Mouse (Mus musculus) heart, embryonic 16.5 days (tissue): ENCODE results near the gene Nfyc. TPM values are rescaled to one million over a fixed set of nuclear protein-coding genes. Genes with fewer than 3 reads are reported as not detected.

Source experiments
- ATAC-seq: fragments of 200-750 bp; cut with Nextera tagmentation; replicated peaks from 2 replicates; pipeline ENCODE4 v1.8.0; 2017; ENCODE audit warnings: moderate number of reproducible peaks; ENCODE audit not compliant: insufficient read depth, low FRiP score; ENCODE audit errors: extremely low read depth
- H3K27ac ChIP-seq: fragments of 300-500 bp; sonication (generic); 2 replicates; pipeline ENCODE4 v1.5.1; 2014; ENCODE audit warnings: mild to moderate bottlenecking, low read length, control low read depth, moderate library complexity
- H3K27me3 ChIP-seq: fragments of 300-500 bp; sonication (generic); 2 replicates; pipeline ENCODE4 v1.6.1; 2014; ENCODE audit warnings: low read length, mixed read lengths; ENCODE audit not compliant: control insufficient read depth, insufficient read depth
- H3K36me3 ChIP-seq: fragments of 300-500 bp; sonication (generic); 2 replicates; pipeline ENCODE4 v1.6.1; 2014; ENCODE audit not compliant: control insufficient read depth, insufficient read depth
- H3K4me1 ChIP-seq: fragments of 300-500 bp; sonication (generic); 2 replicates; pipeline ENCODE4 v1.6.1; 2014; ENCODE audit warnings: low read length, mixed read lengths; ENCODE audit not compliant: control insufficient read depth, insufficient read depth
- H3K4me2 ChIP-seq: fragments of 300-500 bp; sonication (generic); 2 replicates; pipeline ENCODE4 v1.6.1; 2014; ENCODE audit warnings: low read depth, mild to moderate bottlenecking, control low read depth, low read length
- H3K4me3 ChIP-seq: fragments of 300-500 bp; sonication (generic); 2 replicates; pipeline ENCODE4 v1.5.1; 2014; ENCODE audit warnings: mild to moderate bottlenecking, control low read depth, low read length
- H3K9ac ChIP-seq: fragments of 300-500 bp; sonication (generic); 2 replicates; pipeline ENCODE4 v1.6.1; 2014; ENCODE audit warnings: low read length, control low read depth
- H3K9me3 ChIP-seq: fragments of 300-500 bp; sonication (generic); replicated peaks from 2 replicates; pipeline ENCODE4 v1.6.1; 2016; ENCODE audit warnings: low read length; ENCODE audit not compliant: control insufficient read depth
- WGBS: fragments of 180-500 bp; shearing (Covaris S2); extraction: QIAGEN DNeasy Blood & Tissue Kit; methylation state at CpG from one replicate; pipeline ENCODE4 v1.1.7; 2014; 5-methylcytosine and 5-hydroxymethylcytosine counted together
- polyA plus RNA-seq: library from polyadenylated mRNA; unstranded; fragments of >200 nt; fragmentation: Nextera tagmentation; extraction: Ambion mirVana; gene quantifications from 2 replicates; pipeline ENCODE4 v1.2.1, GENCODE M21; 2015

The Nfyc gene
- polyA plus RNA-seq, 1 experiment from 2014 or later, result 106 TPM

GRCm38 (mm10) chr4:120747941-120748866, 83.2 kb downstream of the Nfyc start, which contains the start of gene Kcnq4:
Gene Kcnq4, minus strand, starts transcription at chr4:120748612.
- H3K36me3 ChIP-seq, result no peaks in the 10 kb centered on the region
- no peak within 1 kb of the TSS for H3K27ac ChIP-seq
- H3K9ac ChIP-seq, result peak within 1 kb of the TSS; percentile 68
- peaks cover 5% of the 10 kb centered on the region; the same call in 1 of the 2 replicates for H3K4me1 ChIP-seq
- H3K27me3 ChIP-seq, result peaks cover 51% of the 10 kb centered on the region
- peak within 1 kb of the TSS; percentile 71 for H3K4me3 ChIP-seq
- no peaks in the 10 kb centered on the region for H3K9me3 ChIP-seq
- WGBS, result 7% methylated on average over 42 of the region's 42 CpGs
- no peak for ATAC-seq
- peak within 1 kb of the TSS; percentile 99 for H3K4me2 ChIP-seq

GRCm38 (mm10) chr4:120747243-120747792, 84.1 kb downstream of the Nfyc start:
- peaks cover 56% of the 10 kb centered on the region for H3K27me3 ChIP-seq
- peak overlapping the region; percentile 99 for H3K4me2 ChIP-seq
- WGBS, result under 1% methylated on average over 63 of the region's 75 CpGs
- peaks cover 5% of the 10 kb centered on the region; the same call in 1 of the 2 replicates for H3K4me1 ChIP-seq
- H3K4me3 ChIP-seq, result peak overlapping the region; percentile 71
- no peak; the same call in 1 of the 2 replicates for ATAC-seq
- no peak overlapping the region for H3K27ac ChIP-seq
- H3K9me3 ChIP-seq, result no peaks in the 10 kb centered on the region
- H3K9ac ChIP-seq, result peak overlapping the region; percentile 68
- no peaks in the 10 kb centered on the region for H3K36me3 ChIP-seq

- ATAC-seq, result peak; percentile 63; the same call in 1 of the 2 replicates
- Histone ChIP-seq H3K27me3 (peaks cover 58% of the 10 kb centered on the region), H3K27ac (no peak overlapping the region)
Measured at GRCm38 (mm10) chr4:120746552-120747150, 84.7 kb downstream of the Nfyc start.

GRCm38 (mm10) chr4:120745731-120746551, 85.4 kb downstream of the Nfyc start:
- H3K9me3 ChIP-seq, result no peaks in the 10 kb centered on the region
- 45% methylated on average over 10 of the region's 10 CpGs for WGBS
- peaks cover 5% of the 10 kb centered on the region; the same call in 1 of the 2 replicates for H3K4me1 ChIP-seq
- H3K27me3 ChIP-seq, result peaks cover 57% of the 10 kb centered on the region
- H3K27ac ChIP-seq, result no peak overlapping the region
- H3K4me3 ChIP-seq, result no peak overlapping the region
- H3K36me3 ChIP-seq, result no peaks in the 10 kb centered on the region
- no peak overlapping the region for H3K9ac ChIP-seq
- 0 out of 2 replicates have a peak overlapping the region, but pooled peaks have one; percentile 6 for H3K4me2 ChIP-seq
- no peak for ATAC-seq

More at GRCm38 (mm10) chr4:120746552-120747150, 84.7 kb downstream of the Nfyc start:
- Histone ChIP-seq H3K9me3 (no peaks in the 10 kb centered on the region), H3K36me3 (no peaks in the 10 kb centered on the region), H3K4me2 (peak overlapping the region; percentile 99), H3K4me1 (peaks cover 5% of the 10 kb centered on the region; the same call in 1 of the 2 replicates), H3K9ac (peak overlapping the region; percentile 68), H3K4me3 (peak overlapping the region; percentile 71)
- 7% methylated on average over 37 of the region's 53 CpGs for WGBS

- no peak overlapping the region for H3K27ac ChIP-seq
- no peak overlapping the region for H3K4me2 ChIP-seq
- 66% methylated on average over 3 of the region's 3 CpGs for WGBS
- H3K4me1 ChIP-seq, result peaks cover 5% of the 10 kb centered on the region; the same call in 1 of the 2 replicates
- no peak overlapping the region for H3K9ac ChIP-seq
- H3K27me3 ChIP-seq, result peaks cover 50% of the 10 kb centered on the region
- H3K4me3 ChIP-seq, result no peak overlapping the region
- ATAC-seq, result no peak
- no peaks in the 10 kb centered on the region for H3K9me3 ChIP-seq
- no peaks in the 10 kb centered on the region for H3K36me3 ChIP-seq
Measured at GRCm38 (mm10) chr4:120743636-120744035, 87.7 kb downstream of the Nfyc start.

GRCm38 (mm10) chr4:120741303-120741702, 90.1 kb downstream of the Nfyc start:
- Histone ChIP-seq H3K4me1 (no peaks in the 10 kb centered on the region), H3K9ac (no peak overlapping the region), H3K36me3 (no peaks in the 10 kb centered on the region), H3K27ac (no peak overlapping the region), H3K27me3 (peaks cover 50% of the 10 kb centered on the region), H3K4me3 (no peak overlapping the region), H3K4me2 (no peak overlapping the region), H3K9me3 (no peaks in the 10 kb centered on the region)
- ATAC-seq, result no peak
- 65% methylated on average over 6 of the region's 6 CpGs for WGBS

- WGBS, result 85% methylated on average over 5 of the region's 5 CpGs
- no peak overlapping the region for H3K9ac ChIP-seq
- H3K4me1 ChIP-seq, result peaks cover 11% of the 10 kb centered on the region
- no peak overlapping the region for H3K4me3 ChIP-seq
- H3K4me2 ChIP-seq, result no peak overlapping the region
- H3K27me3 ChIP-seq, result peaks cover 38% of the 10 kb centered on the region
- H3K27ac ChIP-seq, result no peak overlapping the region
- H3K9me3 ChIP-seq, result no peaks in the 10 kb centered on the region
- ATAC-seq, result no peak
- no peaks in the 10 kb centered on the region for H3K36me3 ChIP-seq
Measured at GRCm38 (mm10) chr4:120734012-120734622, 97.3 kb downstream of the Nfyc start.

GRCm38 (mm10) chr4:120732737-120733136, 98.6 kb downstream of the Nfyc start:
- H3K4me1 ChIP-seq, result peaks cover 11% of the 10 kb centered on the region
- H3K36me3 ChIP-seq, result no peaks in the 10 kb centered on the region
- peaks cover 26% of the 10 kb centered on the region for H3K27me3 ChIP-seq
- WGBS, result 74% methylated on average over 6 of the region's 6 CpGs
- H3K4me2 ChIP-seq, result no peak overlapping the region
- ATAC-seq, result no peak
- H3K9me3 ChIP-seq, result no peaks in the 10 kb centered on the region
- no peak overlapping the region for H3K4me3 ChIP-seq
- no peak overlapping the region for H3K9ac ChIP-seq
- H3K27ac ChIP-seq, result no peak overlapping the region
